Mouse (Mus musculus) ovary, adult 18-20 months (tissue): ENCODE measurements at regions not wholly inside any gene's neighbourhood (a gene's known extent, or its start where the extent isn't known, plus 50 kb on each side); places are given as distances from the start of the nearest gene placed in this dataset.
A peak's percentile ranks its signal among the peaks of the same experiment; 100 is the strongest.

Experiments used
- DNase-seq: peaks from one replicate; pipeline ENCODE4 v3.0.0; 2022; ENCODE audit warnings: low spot score, mixed read lengths

GRCm38 (mm10) chr16:87069294-87069693, 284.7 kb upstream of the N6amt1 start:
- no peak for DNase-seq

DNA sequence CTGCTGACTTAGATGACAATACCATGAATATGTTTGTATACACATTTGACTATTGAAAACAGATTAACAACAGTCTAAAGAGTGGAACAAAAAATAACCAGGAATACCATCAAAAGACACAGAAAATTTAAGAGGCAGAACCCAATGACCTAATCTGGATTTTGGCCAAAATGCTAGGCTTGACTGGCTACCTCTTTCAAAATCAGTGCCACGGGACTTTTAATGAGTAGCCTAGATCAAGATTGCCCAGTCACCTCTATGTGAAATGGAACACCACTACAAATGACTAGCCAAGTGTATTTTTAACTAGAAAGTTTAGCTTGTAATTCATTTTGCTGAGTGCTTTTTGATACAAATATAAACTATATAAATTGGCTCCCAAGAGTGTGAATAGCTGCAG, 286.0 kb upstream of the N6amt1 start:
- DNase-seq = no peak

DNA sequence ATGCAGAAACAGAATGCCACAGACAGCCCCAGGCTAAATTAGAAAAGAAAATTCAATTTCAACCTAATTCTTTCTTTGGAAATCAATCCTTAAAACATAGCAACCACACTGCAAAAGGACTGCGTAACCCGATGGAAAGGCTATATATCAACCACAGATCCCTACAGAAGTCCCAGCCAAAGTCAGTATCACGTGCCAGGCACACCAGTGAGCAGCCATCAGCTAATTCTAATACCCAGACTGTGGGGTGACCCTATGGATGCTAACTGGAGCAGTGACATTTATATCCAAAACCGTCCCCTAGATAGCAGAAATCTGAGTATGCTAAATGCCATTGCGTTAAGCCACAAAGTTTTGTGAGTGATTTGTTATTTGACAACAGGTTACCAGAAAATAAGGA, 286.5 kb upstream of the N6amt1 start:
- no peak for DNase-seq

DNA sequence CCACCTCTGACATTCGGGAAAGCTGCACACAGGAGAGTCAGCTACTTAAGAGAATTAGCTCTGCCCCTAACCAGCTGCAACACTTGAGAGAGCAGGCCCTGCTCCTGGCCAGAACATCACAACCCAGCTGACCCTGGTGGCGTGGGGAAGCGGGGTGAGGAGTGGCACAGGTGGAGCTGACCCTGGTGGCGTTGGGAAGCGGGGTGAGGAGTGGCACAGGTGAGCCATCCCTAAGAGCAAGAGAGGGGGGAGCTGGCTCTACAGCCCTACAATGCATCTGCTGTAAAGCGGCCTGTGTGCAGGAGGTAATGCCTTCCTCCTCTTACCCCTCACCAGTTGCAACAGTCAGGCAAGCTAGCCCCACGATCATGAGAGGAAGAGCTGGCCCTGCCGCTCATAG, 293.5 kb upstream of the N6amt1 start:
- DNase-seq = no peak

- DNase-seq = no peak
These were observed 304.1 kb upstream of the N6amt1 start for GRCm38 (mm10) chr16:87049741-87050383.

- no peak for DNase-seq
These were observed 309.0 kb upstream of the N6amt1 start for GRCm38 (mm10) chr16:87044773-87045561.

DNA sequence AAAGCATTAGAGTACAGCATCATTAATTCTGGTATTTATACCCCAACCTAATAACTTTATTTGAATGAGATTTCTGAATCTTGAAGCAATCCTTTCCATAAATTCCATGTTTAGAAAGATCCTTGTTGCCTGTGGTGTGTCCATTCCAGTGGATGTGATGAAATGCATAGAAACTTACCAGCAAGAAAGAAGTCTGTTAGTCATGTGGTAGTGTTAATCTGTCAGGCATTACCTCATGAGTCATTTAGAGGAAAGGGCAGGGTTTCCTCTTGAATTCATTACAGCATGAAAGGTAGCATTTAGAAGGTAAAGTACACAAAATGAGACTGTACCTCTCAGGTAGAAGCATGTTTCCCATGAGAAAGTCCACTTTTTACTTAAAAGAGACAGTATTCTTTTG, 310.3 kb upstream of the N6amt1 start:
- DNase-seq = no peak

DNA sequence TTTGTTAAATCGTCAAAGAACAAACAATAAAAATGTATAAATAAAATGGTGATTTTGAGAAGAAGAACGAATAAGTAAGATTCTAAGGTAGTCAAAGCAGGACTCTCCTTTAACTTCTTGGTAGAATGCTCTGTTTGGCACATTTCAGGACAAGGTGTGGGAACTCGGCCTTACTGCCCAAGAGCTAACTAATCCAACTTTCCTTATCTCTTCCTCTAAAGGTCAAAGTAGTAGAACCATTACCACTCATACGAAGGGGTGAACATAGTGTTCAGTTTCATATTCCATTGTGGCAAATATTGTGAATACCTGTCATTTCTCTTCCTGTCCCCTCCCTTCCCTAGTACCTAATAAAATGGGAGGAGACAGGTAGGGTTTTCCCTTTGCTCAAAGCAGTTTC, 313.6 kb upstream of the N6amt1 start:
- DNase-seq = no peak

DNA sequence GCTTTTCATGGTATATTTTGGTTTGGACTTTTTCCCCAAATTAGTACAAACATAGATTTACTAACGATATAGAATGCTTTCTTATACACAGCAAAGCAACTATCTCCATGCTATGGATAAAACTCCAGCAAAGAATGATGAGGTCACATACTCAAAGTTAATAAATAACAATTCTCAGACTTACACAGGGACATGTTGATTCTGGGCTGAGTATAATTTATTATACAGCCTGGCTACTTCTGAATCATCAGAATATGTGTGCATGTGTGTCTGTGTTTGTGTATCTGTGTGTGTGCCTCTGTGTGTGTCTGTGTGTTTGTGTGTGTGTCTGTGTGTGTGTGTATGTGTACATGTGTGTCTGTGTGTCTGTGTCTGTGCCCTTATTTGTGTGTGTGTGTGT, 314.1 kb upstream of the N6amt1 start:
- no peak for DNase-seq

- no peak for DNase-seq
These were observed 316.9 kb upstream of the N6amt1 start for GRCm38 (mm10) chr16:87037061-87037460.

DNA sequence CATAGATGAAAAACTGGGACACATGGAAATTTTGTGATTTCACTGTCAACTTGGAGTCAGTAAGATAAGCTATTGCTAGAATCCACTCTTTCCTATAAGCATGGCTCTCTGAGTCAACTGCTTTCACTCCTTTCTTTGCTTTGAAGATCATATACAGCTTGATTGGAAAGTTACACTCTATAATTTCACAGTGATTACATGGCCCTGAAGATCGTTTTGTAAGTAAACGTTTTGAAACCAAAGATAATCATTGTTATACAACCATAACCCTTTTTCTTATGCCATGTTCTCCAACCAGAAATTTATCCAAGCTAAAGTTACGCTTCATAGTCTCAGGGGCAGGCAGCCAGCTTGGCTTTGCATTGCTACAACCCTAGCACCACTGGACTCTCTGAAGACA, 322.1 kb upstream of the N6amt1 start:
- DNase-seq = no peak

DNA sequence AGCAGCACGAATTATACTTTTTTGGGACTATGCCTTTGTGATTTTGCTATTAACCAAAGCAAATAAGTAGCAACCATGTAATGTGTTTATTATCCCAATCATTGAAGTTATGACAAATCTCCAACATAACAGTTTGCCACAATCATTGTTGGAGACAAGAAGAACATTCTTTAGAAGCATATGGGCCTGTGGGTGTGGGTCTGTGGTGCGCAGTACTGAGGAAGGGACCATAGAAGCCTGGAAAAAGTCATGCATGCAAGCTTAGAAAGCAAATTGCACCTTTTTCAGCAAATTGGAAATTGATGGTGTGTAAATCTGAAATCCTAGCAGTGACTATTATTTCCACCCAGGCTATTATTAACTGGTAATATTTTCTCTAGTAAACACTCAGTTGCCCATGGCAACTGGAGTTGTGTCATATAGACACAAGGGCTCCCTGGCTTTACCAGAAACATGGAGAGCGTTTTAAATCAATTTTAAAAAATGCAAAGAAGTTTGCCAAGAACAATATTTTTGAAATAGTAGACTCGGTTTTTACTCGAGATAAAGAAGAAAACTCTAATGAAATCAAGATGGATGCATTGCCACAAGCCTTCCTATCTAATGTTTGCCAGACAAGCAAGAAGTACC, 325.4 kb upstream of the N6amt1 start:
- DNase-seq = no peak

DNA sequence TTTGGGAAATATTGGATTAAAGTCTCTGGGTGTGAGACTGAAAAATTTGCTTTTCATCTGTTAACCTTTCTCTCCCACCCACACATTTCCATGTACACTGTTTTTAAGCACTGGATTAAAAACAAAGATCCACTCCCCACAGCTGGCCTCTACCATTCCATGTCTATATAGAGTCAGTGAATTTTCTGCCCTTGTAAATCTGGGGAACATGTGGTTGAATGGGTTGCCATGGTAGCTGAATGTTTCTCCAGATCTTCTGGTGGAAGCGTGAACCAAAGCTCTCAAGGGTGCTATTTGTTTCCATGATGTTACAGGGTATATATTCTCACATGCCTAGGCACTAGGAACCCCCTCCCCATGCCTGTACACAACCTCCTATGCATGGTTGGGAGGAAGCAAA, 326.4 kb upstream of the N6amt1 start:
- DNase-seq = no peak

- no peak for DNase-seq
These were observed 331.9 kb upstream of the N6amt1 start for GRCm38 (mm10) chr16:87022041-87022440.

- DNase-seq = no peak
These were observed 336.8 kb upstream of the N6amt1 start for GRCm38 (mm10) chr16:87017107-87017670.

- no peak for DNase-seq
These were observed 352.4 kb upstream of the N6amt1 start for GRCm38 (mm10) chr16:87001579-87001978.

DNA sequence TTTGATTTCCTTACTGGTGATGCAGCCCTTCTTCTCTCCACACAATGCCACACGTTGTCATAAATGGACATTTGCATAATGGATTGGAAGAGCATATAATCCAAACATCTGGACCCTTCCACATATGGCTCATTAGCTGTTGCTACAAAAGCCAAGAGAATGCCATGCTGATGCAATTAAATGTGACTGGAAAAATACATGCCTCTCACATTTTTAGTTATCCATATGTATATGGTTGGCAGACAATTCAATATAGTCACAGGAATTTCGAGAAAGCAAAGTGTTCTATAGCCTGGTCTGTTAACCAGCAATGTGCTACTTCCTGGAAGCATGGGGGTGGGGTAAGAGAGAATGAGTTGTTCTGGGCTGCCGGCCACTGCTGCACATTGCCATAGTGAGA, 352.9 kb upstream of the N6amt1 start:
- no peak for DNase-seq

DNA sequence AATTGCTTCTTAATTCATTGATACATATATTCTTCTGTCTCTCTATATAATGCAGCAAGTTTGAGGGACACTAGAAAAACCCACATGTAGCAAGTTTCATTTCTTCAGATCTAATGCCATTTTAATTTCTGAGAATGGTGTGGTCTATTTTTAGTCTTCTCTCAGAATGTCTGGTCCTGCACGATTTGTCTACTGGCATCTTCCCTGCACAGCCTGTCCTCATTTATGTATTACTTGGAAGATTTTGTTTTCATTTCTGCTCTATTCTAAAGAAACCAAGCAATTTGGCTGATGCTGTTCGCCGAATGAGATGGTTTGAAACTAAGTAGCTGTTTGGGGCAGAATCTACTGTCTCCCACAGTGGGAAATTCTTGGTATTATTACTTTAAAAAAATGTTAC, 382.3 kb upstream of the N6amt1 start:
- no peak for DNase-seq

GRCm38 (mm10) chr16:86949681-86950080, 404.3 kb upstream of the N6amt1 start:
- DNase-seq = no peak

DNA sequence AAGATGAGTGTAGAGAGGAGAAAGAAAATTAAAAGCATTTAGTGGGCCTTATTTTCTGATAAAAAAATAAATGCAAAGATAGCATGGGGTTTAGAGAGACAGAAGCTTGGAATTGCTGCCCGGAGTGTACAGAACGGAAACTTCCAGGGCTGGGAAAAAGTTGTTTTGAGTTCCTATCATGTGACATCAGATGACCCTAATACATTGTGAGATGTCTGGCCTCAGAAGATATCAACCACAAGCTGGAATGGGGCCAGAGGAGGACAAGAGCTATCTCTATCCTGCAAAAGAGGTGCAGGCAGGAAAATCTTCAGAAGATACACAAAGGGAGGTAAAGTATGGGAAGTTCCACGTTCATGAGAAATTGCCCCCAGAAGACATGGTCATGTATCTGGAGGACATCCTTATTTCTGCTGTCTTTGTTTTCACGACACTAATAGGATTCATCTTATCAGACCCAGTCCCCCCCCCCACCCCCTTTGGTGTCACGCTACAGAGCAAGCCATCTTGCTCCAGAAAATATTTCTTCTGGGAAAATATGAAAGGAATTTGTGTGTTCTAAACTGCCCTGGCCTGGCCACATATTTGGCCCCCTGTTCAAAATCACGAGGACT, 408.3 kb upstream of the N6amt1 start:
- DNase-seq = no peak

DNA sequence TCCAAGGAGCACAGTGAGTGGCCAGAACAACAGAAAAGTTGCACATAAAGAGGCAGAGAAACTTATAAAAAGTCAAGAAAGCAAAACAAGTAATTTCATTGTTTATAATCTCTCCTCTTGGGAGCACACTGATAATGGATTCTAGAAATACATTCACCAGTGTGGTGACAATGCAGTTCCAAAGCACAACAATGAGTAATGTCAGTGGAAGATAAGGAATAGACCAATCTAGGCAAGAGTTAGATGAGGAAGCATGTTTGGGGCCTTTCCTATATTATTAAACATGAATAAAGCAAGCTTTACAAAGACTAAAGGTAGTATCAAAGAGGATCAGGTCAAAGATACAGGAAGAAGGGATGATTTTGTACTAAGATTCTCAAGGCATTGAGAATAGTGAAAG, 408.9 kb upstream of the N6amt1 start:
- DNase-seq = no peak

GRCm38 (mm10) chr16:86934989-86935388, 419.0 kb upstream of the N6amt1 start:
- DNase-seq = no peak

DNA sequence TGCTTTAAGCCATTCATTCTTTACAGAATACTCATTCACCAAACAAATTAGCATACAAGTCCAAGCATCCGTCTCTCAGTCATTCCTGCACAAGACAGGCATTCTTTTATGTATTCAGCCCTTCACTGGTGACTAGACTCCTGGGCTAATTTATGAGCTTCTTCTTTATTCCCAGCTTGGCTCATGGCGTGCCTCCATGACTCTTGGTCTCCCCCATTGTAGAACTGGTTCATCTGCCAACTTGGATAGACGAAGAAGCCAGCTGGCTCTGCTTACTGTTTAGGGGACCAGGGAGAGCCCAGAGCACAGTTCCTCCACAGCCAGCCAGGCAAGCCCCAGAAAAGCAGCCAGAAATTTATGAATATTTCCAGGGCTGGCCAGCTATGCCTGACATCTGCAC, 421.2 kb upstream of the N6amt1 start:
- peak; percentile 17 for DNase-seq
